Mouse (Mus musculus): Measurements from ENCODE around the gene Zfand3. TPM values are rescaled to one million over a fixed set of nuclear protein-coding genes. Genes with fewer than 3 reads are reported as not detected.

The Zfand3 gene
- total and polyA plus RNA-seq, 3 experiments = 23.2 to 44.0 (median 23.5) TPM

- TF ChIP-seq TCF12 (IDR thresholded peaks at IDR 0.05; ENCODE audit: low read depth, low read length) = no peak
- no peak for TF ChIP-seq SMC3 (IDR thresholded peaks at IDR 0.05; ENCODE audit: low read depth, low read length)
Observed at GRCm38 (mm10) chr17:30164818-30165217, 160.3 kb downstream of the Zfand3 start (continued).

GRCm38 (mm10) chr17:30177435-30177834, 172.9 kb downstream of the Zfand3 start:
- peaks cover 2 to 21% of the 10 kb centered on the region in 2 experiments for H3K36me3 ChIP-seq (replicated peaks in 1 of 2; ENCODE audit: control insufficient read depth in 1 of 2, insufficient read depth in 1 of 2, low read length in 1 of 2)
- H3K4me2 ChIP-seq (ENCODE audit: insufficient read depth, low read depth, poor library complexity, severe bottlenecking) = no peak overlapping the region
- H3K4me3 ChIP-seq (replicated peaks in 1 of 3; ENCODE audit: low read depth in 2 of 3, low read length in 2 of 3, poor library complexity in 1 of 3) = no peak overlapping the region
- no peak overlapping the region for H3K9ac ChIP-seq (ENCODE audit: insufficient read depth, low read depth)
- no peaks in the 10 kb centered on the region for H3K9me3 ChIP-seq (replicated peaks; ENCODE audit: low read length)
- in situ Hi-C loops (cut with MboI; ENCODE audit: low pct_ligation_motif_present, low pct_unique_long_range_greater_than_20kb, low sequenced_read_pairs) (no loop called here), dilution Hi-C loops (cut with MboI; ENCODE audit: extremely low pct_ligation_motif_present, extremely low pct_unique_long_range_greater_than_20kb, low sequenced_read_pairs) (no loop called here)
- H3K27ac ChIP-seq (ENCODE audit: insufficient read depth, low read depth) = no peak overlapping the region
- no peaks in the 10 kb centered on the region for H3K27me3 ChIP-seq (replicated peaks)
- peaks cover 0 to 27% of the 10 kb centered on the region in 2 experiments; a peak in 2 of 4 replicates for H3K4me1 ChIP-seq (ENCODE audit: control insufficient read depth in 1 of 2, insufficient read depth in 2 of 2)
- DNase-seq (ENCODE audit: extremely low read depth) = no peak
- TF ChIP-seq CHD2 (IDR thresholded peaks at IDR 0.05; ENCODE audit: low read length) = no peak
- no peak for TF ChIP-seq MAFK (IDR thresholded peaks at IDR 0.05; ENCODE audit: insufficient replicate concordance, low read length)
- no peak for TF ChIP-seq ETS1 (conservative IDR thresholded peaks at IDR 0.05; ENCODE audit: low read depth, low read length)
- no peak for TF ChIP-seq CHD1 (IDR thresholded peaks at IDR 0.05; ENCODE audit: low read depth, low read length)
- no peak for TF ChIP-seq GABPA (IDR thresholded peaks at IDR 0.05; ENCODE audit: insufficient replicate concordance, low read depth, low read length)
- no peak for TF ChIP-seq EP300 (IDR thresholded peaks at IDR 0.05; ENCODE audit: low read length)
- no peak for TF ChIP-seq RCOR1 (conservative IDR thresholded peaks at IDR 0.05; ENCODE audit: low read depth, low read length)
- TF ChIP-seq TCF12 (IDR thresholded peaks at IDR 0.05; ENCODE audit: low read depth, low read length) = no peak
- TF ChIP-seq UBTF (IDR thresholded peaks at IDR 0.05; ENCODE audit: low read depth, low read length) = no peak
- no peak for TF ChIP-seq ZNF384 (IDR thresholded peaks at IDR 0.05; ENCODE audit: low read depth, low read length)
- no peak for TF ChIP-seq MXI1 (IDR thresholded peaks at IDR 0.05; ENCODE audit: low read depth, low read length)
- TF ChIP-seq POLR2AphosphoS2 (IDR thresholded peaks at IDR 0.05; ENCODE audit: low read depth, low read length) = no peak
- TF ChIP-seq BHLHE40 (IDR thresholded peaks at IDR 0.05; ENCODE audit: low read depth, low read length) = no peak
- TF ChIP-seq ZC3H11A (IDR thresholded peaks at IDR 0.05; ENCODE audit: low read depth, low read length) = no peak
- no peak for TF ChIP-seq PAX5 (IDR thresholded peaks at IDR 0.05; ENCODE audit: low read length)
- no peak for TF ChIP-seq MAZ (IDR thresholded peaks at IDR 0.05; ENCODE audit: low read depth, low read length)
- no peak for TF ChIP-seq TBP (conservative IDR thresholded peaks at IDR 0.05; ENCODE audit: low read depth, low read length)
- TF ChIP-seq ZKSCAN1 (IDR thresholded peaks at IDR 0.05; ENCODE audit: borderline replicate concordance, low read depth, low read length) = no peak
- TF ChIP-seq NRF1 (IDR thresholded peaks at IDR 0.05; ENCODE audit: low read depth, low read length) = no peak
- H3K79me2 ChIP-seq (replicated peaks; ENCODE audit: control insufficient read depth, extremely low read depth, insufficient read depth, poor library complexity, severe bottlenecking) = no peaks in the 10 kb centered on the region
